Comparison of ENCODE assay signal across 15 mouse cellular contexts in genomic region chr5:151202925-151203324, GRCm38 (mm10). TPM values are rescaled to one million over a fixed set of nuclear protein-coding genes. Genes with fewer than 3 reads are reported as not detected.
DNase-seq lines count a peak whose midpoint lies in the region; ATAC-seq and TF ChIP-seq lines count a peak whose summit lies in the region.
"Had no signal": no experiment of that assay in that cellular context is flagged by ENCODE, and none has a peak within 500 bp of the region (broad histone marks: within the 10 kb centered on the region; RNA-seq: fewer than 3 reads in every experiment).

No protein-coding gene starts in this region.

- H3K79me2 ChIP-seq in C2C12 (ENCODE audit: control insufficient read depth, insufficient read depth): no peaks in the 10 kb centered on the region

- H3K4me2 ChIP-seq in forebrain, postnatal 0 days (ENCODE audit: low read depth): no peak overlapping the region
- H3K4me2 ChIP-seq in forebrain, embryonic 14.5 days (ENCODE audit: low read length): no peak overlapping the region
- H3K4me2 ChIP-seq in hindbrain, embryonic 13.5 days: no peak overlapping the region
- H3K4me2 ChIP-seq: embryonic facial prominence, embryonic 13.5 days; midbrain, embryonic 13.5 days had no signal

- H3K36me3 ChIP-seq in forebrain, postnatal 0 days (ENCODE audit: insufficient read depth): no peaks in the 10 kb centered on the region
- H3K36me3 ChIP-seq in forebrain, embryonic 14.5 days (ENCODE audit: control insufficient read depth, insufficient read depth, low read length): no peaks in the 10 kb centered on the region
- H3K36me3 ChIP-seq in C2C12 (ENCODE audit: control insufficient read depth, insufficient read depth): no peaks in the 10 kb centered on the region
- no peaks in the 10 kb centered on the region for H3K36me3 ChIP-seq in hindbrain, embryonic 13.5 days
- H3K36me3 ChIP-seq: embryonic facial prominence, embryonic 13.5 days; midbrain, embryonic 13.5 days had no signal

- no peaks in the 10 kb centered on the region for H3K27me3 ChIP-seq in forebrain, postnatal 0 days (ENCODE audit: insufficient read depth, low read length)
- no peaks in the 10 kb centered on the region for H3K27me3 ChIP-seq in forebrain, embryonic 14.5 days (replicated peaks; ENCODE audit: control insufficient read depth, insufficient read depth, low read length)
- no peaks in the 10 kb centered on the region for H3K27me3 ChIP-seq in C2C12 (ENCODE audit: control insufficient read depth, insufficient read depth, insufficient read length)
- no peaks in the 10 kb centered on the region for H3K27me3 ChIP-seq in hindbrain, embryonic 13.5 days
- H3K27me3 ChIP-seq: embryonic facial prominence, embryonic 13.5 days; midbrain, embryonic 13.5 days had no signal

- H3K4me3 ChIP-seq in forebrain, postnatal 0 days (ENCODE audit: low read depth, low read length): no peak overlapping the region
- H3K4me3 ChIP-seq in forebrain, embryonic 14.5 days (ENCODE audit: low read depth, low read length): no peak overlapping the region
- no peak overlapping the region for H3K4me3 ChIP-seq in C2C12 (ENCODE audit: insufficient read depth, poor library complexity, severe bottlenecking)
- H3K4me3 ChIP-seq in hindbrain, embryonic 13.5 days: no peak overlapping the region
- H3K4me3 ChIP-seq: embryonic facial prominence, embryonic 13.5 days; midbrain, embryonic 13.5 days had no signal

- H3ac ChIP-seq in C2C12 (ENCODE audit: control insufficient read depth, insufficient read length, low read depth): no peak overlapping the region

- no peak for DNase-seq in forebrain, postnatal 0 days
- DNase-seq in forebrain, embryonic 14.5 days (ENCODE audit: low spot score): no peak
- peak; percentile 9 for DNase-seq in kidney, postnatal 14 days
- no peak for DNase-seq in kidney, adult 8-10 months
- peak; percentile 55 for DNase-seq in fibroblast of lung, adult 2 months (ENCODE audit: low read depth)
- no peak for DNase-seq in thymus, postnatal 14 days
- DNase-seq: adrenal gland, postnatal 10 days; B cell, adult 2 months; cerebellum, postnatal 36 days; liver, postnatal 0 days had no signal

- no peak overlapping the region for H3K27ac ChIP-seq in forebrain, postnatal 0 days (ENCODE audit: low read depth, low read length)
- no peak overlapping the region for H3K27ac ChIP-seq in forebrain, embryonic 14.5 days (ENCODE audit: low read depth, low read length)
- no peak overlapping the region for H3K27ac ChIP-seq in hindbrain, embryonic 13.5 days
- H3K27ac ChIP-seq: embryonic facial prominence, embryonic 13.5 days; midbrain, embryonic 13.5 days had no signal

- ATAC-seq in forebrain, postnatal 0 days: peak; percentile 45; the same call in 1 of the 2 replicates
- no peak for ATAC-seq in forebrain, embryonic 14.5 days
- ATAC-seq in hindbrain, embryonic 13.5 days (ENCODE audit: low FRiP score): no peak
- ATAC-seq: liver, postnatal 0 days; midbrain, embryonic 13.5 days had no signal

- no peak overlapping the region for H3K9ac ChIP-seq in forebrain, postnatal 0 days
- H3K9ac ChIP-seq in forebrain, embryonic 14.5 days (ENCODE audit: low read length): no peak overlapping the region
- H3K9ac ChIP-seq in hindbrain, embryonic 13.5 days: no peak overlapping the region
- H3K9ac ChIP-seq: embryonic facial prominence, embryonic 13.5 days; liver, postnatal 0 days; midbrain, embryonic 13.5 days had no signal

- H3K9me3 ChIP-seq in forebrain, postnatal 0 days (ENCODE audit: low read length): no peaks in the 10 kb centered on the region
- no peaks in the 10 kb centered on the region for H3K9me3 ChIP-seq in forebrain, embryonic 14.5 days (replicated peaks; ENCODE audit: control insufficient read depth, low read length)
- no peaks in the 10 kb centered on the region for H3K9me3 ChIP-seq in hindbrain, embryonic 13.5 days
- H3K9me3 ChIP-seq: embryonic facial prominence, embryonic 13.5 days; midbrain, embryonic 13.5 days had no signal

- no peak for TF ChIP-seq CTCF in forebrain, postnatal 0 days (IDR thresholded peaks at IDR 0.05; ENCODE audit: low read depth)
- no peak for TF ChIP-seq CTCF in C2C12 (IDR thresholded peaks at IDR 0.05; ENCODE audit: control insufficient read depth, insufficient read depth, insufficient read length)

- no peaks in the 10 kb centered on the region for H3K4me1 ChIP-seq in forebrain, postnatal 0 days (ENCODE audit: insufficient read depth)
- H3K4me1 ChIP-seq in forebrain, embryonic 14.5 days (ENCODE audit: control insufficient read depth, insufficient read depth, low read length): no peaks in the 10 kb centered on the region
- H3K4me1 ChIP-seq in hindbrain, embryonic 13.5 days (replicated peaks): no peaks in the 10 kb centered on the region
- H3K4me1 ChIP-seq: embryonic facial prominence, embryonic 13.5 days; midbrain, embryonic 13.5 days had no signal

- no peaks in the 10 kb centered on the region for H3K79me3 ChIP-seq in C2C12 (ENCODE audit: low read depth)

- 59% methylated on average over 5 of the region's 5 CpGs for WGBS in forebrain, postnatal 0 days
- WGBS in forebrain, embryonic 14.5 days: 75% methylated on average over 5 of the region's 5 CpGs
- 74% methylated on average over 5 of the region's 5 CpGs for WGBS in hindbrain, embryonic 13.5 days

TF ChIP-seq in C2C12, 6 proteins besides CTCF, POLR2A, EP300 and RAD21:
- TF ChIP-seq CEBPB (IDR thresholded peaks at IDR 0.05; ENCODE audit: low read depth): peak; percentile 64
- TF ChIP-seq MAX (IDR thresholded peaks at IDR 0.05): peak; percentile 98
- peak; percentile 51 for TF ChIP-seq FOSL1 (IDR thresholded peaks at IDR 0.05; ENCODE audit: insufficient read depth, low read length, poor library complexity, severe bottlenecking)
- peak; percentile 72 for TF ChIP-seq USF1 (IDR thresholded peaks at IDR 0.05; ENCODE audit: low read depth)
- TF ChIP-seq MYOD1 (IDR thresholded peaks at IDR 0.05; ENCODE audit: control insufficient read depth, insufficient read length, low read depth): no peak
- TF ChIP-seq MYOG (IDR thresholded peaks at IDR 0.05; ENCODE audit: control insufficient read depth, extremely low read depth, insufficient read length): no peak

RNA-seq across cellular contexts. Expression of gene Stard13, which starts 30.7 kb away (rescaled TPM):
- total RNA-seq in forebrain, postnatal 0 days (2014; rRNA removed): 9.8 and 19.2 TPM in 2 replicates
- 1.5 and 2.6 TPM in 2 replicates for polyA plus RNA-seq in forebrain, postnatal 0 days (2015; fragmentation: Nextera tagmentation; extraction: Ambion mirVana)
- polyA plus RNA-seq in forebrain, embryonic 14.5 days (2014; fragmentation: Nextera tagmentation; extraction: Ambion mirVana): 2.0 and 2.9 TPM in 2 replicates
- 6.6 TPM for polyA plus RNA-seq in C2C12 (2012; fragmentation: generic; extraction: Trizol)
- 7.1 and 7.9 TPM in 2 replicates for polyA plus RNA-seq in hindbrain, embryonic 13.5 days (2015; fragmentation: Nextera tagmentation; extraction: Ambion mirVana)
- total RNA-seq: MEL had no signal

Comparison
In these comparisons a context has a peak if more than half of its experiments do, and no peak if none do; other contexts are left out.
1. DNase-seq: peak in kidney, postnatal 14 days (single experiment) and fibroblast of lung, adult 2 months (single experiment); none in forebrain, postnatal 0 days (single experiment), forebrain, embryonic 14.5 days (single experiment), kidney, adult 8-10 months (0 of 2) and thymus, postnatal 14 days (single experiment).